Mouse (Mus musculus) spleen, adult 2 months (tissue): ENCODE measurements around the gene Smco4. TPM values are rescaled to one million over a fixed set of nuclear protein-coding genes. Genes with fewer than 3 reads are reported as not detected.
"Not testable (repeated sequence)": the region's sequence is repeated elsewhere in the genome, so short reads cannot be mapped to it uniquely, and the experiment has no call there.

ENCODE experiments used
- DNase-seq, 2 experiments: peaks; one replicate each; pipeline versions ENCODE4 v3.0.0 to v3.0.0-alpha.2; 2012 to 2021; ENCODE audit warnings: low spot score in 2 of 2, low read depth in 1 of 2
- H3K27ac ChIP-seq: fragments of 200-500 bp; 2 replicates; pipeline ENCODE4 v1.5.1; 2012; ENCODE audit warnings: low read length, inconsistent platforms; ENCODE audit not compliant: insufficient read depth
- H3K27me3 ChIP-seq: fragments of 200-500 bp; 2 replicates; pipeline ENCODE4 v1.6.1; 2012; ENCODE audit warnings: mild to moderate bottlenecking, moderate library complexity, low read length, inconsistent platforms; ENCODE audit not compliant: control insufficient read depth, insufficient read depth
- H3K36me3 ChIP-seq: fragments of 200-500 bp; 2 replicates; pipeline ENCODE4 v1.6.1; 2012; ENCODE audit warnings: mild to moderate bottlenecking, low read length, inconsistent platforms; ENCODE audit not compliant: control insufficient read depth, insufficient read depth
- H3K4me1 ChIP-seq: fragments of 200-500 bp; 2 replicates; pipeline ENCODE4 v1.6.1; 2011; ENCODE audit warnings: inconsistent platforms; ENCODE audit not compliant: control insufficient read depth, insufficient read depth, insufficient read length
- H3K4me3 ChIP-seq: fragments of 200-500 bp; 2 replicates; pipeline ENCODE4 v1.5.1; 2011; ENCODE audit warnings: mild to moderate bottlenecking, inconsistent platforms; ENCODE audit not compliant: insufficient read depth, insufficient read length; ENCODE audit errors: extremely low read depth
- CTCF ChIP-seq: fragments of 200-500 bp; IDR thresholded peaks from 2 replicates; pipeline ENCODE4 v1.5.1; 2011; ENCODE audit warnings: mild to moderate bottlenecking, inconsistent platforms; ENCODE audit not compliant: insufficient read depth, insufficient read length, insufficient replicate concordance; ENCODE audit errors: extremely low read depth
- POLR2A ChIP-seq: fragments of 200-500 bp; IDR thresholded peaks from 2 replicates; pipeline ENCODE4 v1.6.1; 2011; ENCODE audit warnings: low read depth, low read length, inconsistent platforms
- WGBS: fragments of 180-500 bp; shearing (Covaris S2); methylation state at CpG from one replicate; pipeline ENCODE4 v1.1.7; 2018; 5-methylcytosine and 5-hydroxymethylcytosine counted together
- polyA plus RNA-seq: library from polyadenylated mRNA; depleted of rRNA; stranded (reverse); fragments of >200 nt; gene quantifications from 2 replicates; pipeline ENCODE4 v1.2.3, GENCODE M21; 2012

Gene Smco4
- polyA plus RNA-seq, 1 experiment, result 8.0 TPM

DNA sequence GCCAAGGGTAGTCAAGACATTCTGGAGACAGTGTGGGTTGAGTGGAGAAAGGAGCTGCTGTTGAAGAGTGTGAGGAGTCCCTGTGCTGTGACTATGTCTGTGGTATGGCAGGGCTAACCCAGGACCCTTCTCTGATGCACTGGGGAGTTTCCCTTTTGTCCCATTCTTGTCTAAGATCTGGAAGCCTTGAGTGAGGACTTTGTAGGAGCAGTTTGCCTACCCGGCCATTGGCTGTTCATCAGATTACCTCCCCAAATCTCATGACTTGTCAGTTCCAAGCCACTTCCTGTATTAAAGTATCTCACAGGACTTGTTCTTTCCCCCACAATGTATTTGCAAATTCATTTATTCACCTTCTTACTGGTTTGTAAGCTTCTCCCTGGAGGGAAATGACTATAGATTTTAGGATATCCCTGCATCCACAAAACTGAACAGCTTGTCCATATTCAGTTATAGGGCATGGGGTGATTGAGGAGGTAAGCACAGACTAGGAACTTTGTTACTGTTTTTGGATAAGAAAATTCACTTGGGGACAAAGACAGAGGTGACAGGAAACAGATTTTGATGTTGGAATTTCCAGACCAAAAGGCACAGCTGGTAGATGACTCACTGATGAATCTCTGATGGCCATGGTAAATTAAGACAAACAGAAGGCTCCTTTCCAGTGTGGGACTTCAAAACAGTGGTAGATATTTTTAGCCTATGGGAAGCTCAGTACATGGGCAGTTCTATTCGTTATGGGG lies 5.4 kb upstream of the Smco4 start:
- Histone ChIP-seq H3K27me3 (no peaks in the 10 kb centered on the region), H3K27ac (no peak overlapping the region), H3K36me3 (no peaks in the 10 kb centered on the region), H3K4me1 (no peaks in the 10 kb centered on the region; the same call in 1 of the 2 replicates), H3K4me3 (no peak overlapping the region)
- TF ChIP-seq POLR2A (no peak), CTCF (no peak)
- DNase-seq, result no peak
- WGBS, result 44% methylated on average over 2 of the region's 2 CpGs

DNA sequence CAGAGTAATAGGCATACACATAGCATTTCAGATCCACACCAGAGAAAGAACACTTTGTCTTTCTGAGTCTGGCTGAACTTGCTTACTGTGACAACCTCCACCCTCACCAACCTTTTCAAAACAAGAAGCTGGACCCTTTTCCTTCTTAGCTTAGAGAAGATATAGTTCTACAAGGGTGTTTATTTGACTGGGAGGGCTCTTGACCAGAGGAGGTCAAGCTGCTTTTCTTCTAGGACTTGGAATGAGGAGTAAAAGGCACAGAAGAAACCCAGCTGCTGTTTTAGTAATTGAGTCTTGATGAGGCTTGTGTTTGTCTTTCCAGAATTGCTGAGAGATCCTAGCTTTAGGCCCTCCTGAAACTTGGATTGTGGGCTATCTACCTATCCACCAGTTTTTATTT lies 3.9 kb upstream of the Smco4 start:
- H3K27me3 ChIP-seq, result peaks cover 4% of the 10 kb centered on the region
- H3K4me3 ChIP-seq, result no peak overlapping the region
- peaks cover 4% of the 10 kb centered on the region for H3K4me1 ChIP-seq
- DNase-seq, result no peak
- no peaks in the 10 kb centered on the region for H3K36me3 ChIP-seq
- no peak overlapping the region for H3K27ac ChIP-seq
- TF ChIP-seq POLR2A (no peak), CTCF (no peak)

DNA sequence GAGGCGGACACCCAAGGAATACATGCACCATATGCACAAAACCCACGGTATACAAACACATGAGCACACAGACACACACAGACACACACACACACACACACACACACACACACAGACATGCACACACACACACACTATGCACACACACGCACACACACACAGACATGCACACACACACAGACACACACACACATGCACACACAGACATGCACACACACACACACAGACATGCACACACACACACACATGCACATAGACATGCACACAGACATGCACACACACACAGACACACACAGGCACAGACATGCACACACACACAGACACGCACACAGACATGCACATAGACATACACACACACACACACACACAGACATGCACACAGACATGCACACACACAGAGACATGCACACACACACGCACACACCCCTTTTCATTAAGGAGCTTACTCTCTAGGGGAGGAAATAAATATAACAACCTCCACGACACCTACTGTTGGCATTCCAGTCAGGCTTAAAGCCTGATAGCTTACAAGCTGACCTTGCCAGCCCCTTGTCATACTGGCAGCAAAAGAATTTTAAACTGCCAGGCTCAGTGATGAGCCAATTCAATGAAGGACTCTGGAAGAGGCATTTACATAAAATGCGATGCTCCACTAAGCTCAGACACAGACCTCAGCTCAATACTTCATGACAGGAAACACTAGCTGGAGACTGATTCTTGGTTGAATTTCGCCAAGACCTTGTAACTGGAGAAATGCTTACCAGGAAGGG lies 2.7 kb upstream of the Smco4 start:
- DNase-seq, result no peak
- Histone ChIP-seq H3K4me1 (peaks cover 4% of the 10 kb centered on the region), H3K4me3 (no peak overlapping the region), H3K36me3 (no peaks in the 10 kb centered on the region), H3K27me3 (peaks cover 4% of the 10 kb centered on the region), H3K27ac (no peak overlapping the region)
- TF ChIP-seq CTCF, result no peak
- TF ChIP-seq POLR2A, result no peak
- WGBS, result 84% methylated on average over 8 of the region's 8 CpGs

DNA sequence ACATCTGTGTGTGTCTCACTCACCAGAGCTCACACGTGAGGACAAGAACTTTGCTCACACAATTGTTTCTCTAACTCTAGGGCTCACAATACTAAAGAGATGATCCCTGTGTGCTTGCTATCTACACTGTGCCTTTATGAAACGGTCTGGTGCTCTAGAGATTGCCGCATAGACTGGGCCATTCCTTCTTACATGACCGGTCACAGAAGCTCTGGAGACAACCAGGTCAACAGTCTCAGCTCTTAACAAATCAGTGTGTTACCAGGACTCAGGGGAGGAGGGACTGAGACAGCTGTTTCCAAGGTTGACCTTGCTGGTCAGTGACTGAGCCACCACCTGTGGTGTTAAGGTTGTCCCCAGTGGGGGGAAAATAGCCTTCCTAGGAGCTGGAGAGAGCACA lies 1.5 kb upstream of the Smco4 start:
- H3K36me3 ChIP-seq, result no peaks in the 10 kb centered on the region
- TF ChIP-seq CTCF (no peak), POLR2A (no peak)
- H3K27me3 ChIP-seq, result peaks cover 4% of the 10 kb centered on the region
- H3K4me3 ChIP-seq, result no peak overlapping the region
- DNase-seq, result no peak
- 80% methylated on average over 4 of the region's 4 CpGs for WGBS
- no peak overlapping the region for H3K27ac ChIP-seq
- H3K4me1 ChIP-seq, result peaks cover 4% of the 10 kb centered on the region

DNA sequence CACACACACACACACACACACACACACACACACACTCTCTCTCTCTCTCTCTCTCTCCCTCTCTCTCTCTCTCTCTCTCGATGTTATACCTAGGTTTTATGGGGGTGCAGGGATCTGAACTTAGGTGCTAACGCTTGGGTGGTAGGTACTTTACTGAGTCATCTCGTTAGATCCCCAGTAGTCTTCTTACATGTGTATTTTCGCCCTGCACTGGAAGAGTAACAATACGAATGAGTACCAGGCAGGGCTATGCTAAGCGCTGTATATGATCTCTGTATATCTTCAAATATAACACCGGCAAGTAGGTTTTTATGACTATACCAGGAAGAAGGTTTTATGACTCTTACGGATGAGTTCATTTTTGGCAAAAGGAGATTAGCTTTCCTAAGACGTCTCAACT lies 831 bp upstream of the Smco4 start:
- peaks cover 4% of the 10 kb centered on the region for H3K27me3 ChIP-seq
- no peak overlapping the region for H3K4me3 ChIP-seq
- peaks cover 4% of the 10 kb centered on the region for H3K4me1 ChIP-seq
- no peak for DNase-seq
- TF ChIP-seq POLR2A, result no peak
- TF ChIP-seq CTCF, result no peak
- no peaks in the 10 kb centered on the region for H3K36me3 ChIP-seq
- no peak overlapping the region for H3K27ac ChIP-seq
- WGBS, result 89% methylated on average over 9 of the region's 9 CpGs

DNA sequence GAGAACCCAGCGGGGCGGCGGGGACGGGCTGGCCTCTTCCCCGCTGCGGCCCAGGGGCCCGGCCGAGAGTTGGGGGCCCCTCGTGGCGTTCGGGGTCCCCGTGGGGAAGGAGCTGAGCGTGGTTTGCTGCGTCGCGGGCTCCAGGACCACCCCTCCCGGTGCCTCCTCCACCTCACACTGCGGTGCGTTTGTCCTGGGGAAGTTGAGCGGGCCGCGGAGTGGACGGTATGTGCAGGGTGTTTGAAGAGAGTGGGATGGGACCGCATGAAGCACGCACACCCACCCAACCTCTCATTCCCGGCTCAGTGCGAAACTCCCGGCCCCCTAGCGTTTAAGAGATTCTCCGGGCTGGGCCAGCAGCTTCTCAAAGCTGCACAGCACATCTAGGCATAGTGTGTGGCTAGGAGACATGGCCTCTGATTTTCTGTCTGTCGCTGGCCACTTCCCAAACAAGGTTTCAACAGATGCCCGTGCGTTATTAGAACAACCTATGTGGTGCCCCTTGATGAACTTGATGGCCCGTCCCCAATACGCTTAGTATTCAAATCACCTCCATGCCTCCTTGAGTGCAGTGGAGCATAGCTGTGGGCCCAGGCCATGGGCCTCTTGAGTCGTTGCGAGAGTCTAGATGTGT lies 810 bp downstream of the Smco4 start:
- peak in 1 of 2 experiments; percentile 29 for DNase-seq
- Histone ChIP-seq H3K4me3 (peak overlapping the region; percentile 62), H3K27ac (no peak overlapping the region), H3K27me3 (peaks cover 4% of the 10 kb centered on the region), H3K4me1 (peaks cover 4% of the 10 kb centered on the region), H3K36me3 (no peaks in the 10 kb centered on the region)
- 6% methylated on average over 36 of the region's 37 CpGs for WGBS
- no peak for TF ChIP-seq CTCF
- no peak for TF ChIP-seq POLR2A

DNA sequence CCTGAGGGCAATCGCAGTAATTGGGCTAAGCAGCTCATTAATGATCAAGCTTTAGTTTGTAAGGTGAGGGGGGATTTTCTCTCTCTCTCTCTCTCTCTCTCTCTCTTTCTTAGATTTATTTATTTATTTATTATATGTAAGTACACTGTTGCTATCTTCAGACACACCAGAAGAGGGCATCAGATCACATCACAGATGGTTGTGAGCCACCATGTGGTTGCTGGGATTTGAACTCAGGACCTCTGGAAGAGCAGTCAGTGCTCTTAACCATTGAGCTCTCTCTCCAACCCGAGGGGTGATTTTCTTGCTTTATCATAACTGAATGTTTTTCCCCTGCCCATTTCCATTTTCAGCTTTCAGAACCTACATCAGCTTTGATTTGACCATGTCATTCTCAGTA lies 2.0 kb downstream of the Smco4 start:
- H3K4me1 ChIP-seq, DNase-seq, H3K27me3 ChIP-seq, H3K4me3 ChIP-seq, H3K27ac ChIP-seq, H3K36me3 ChIP-seq: not testable (repeated sequence)
- 90% methylated on average over 2 of the region's 2 CpGs for WGBS
